Mouse (Mus musculus): Measurements from ENCODE around the gene C77080.

Gene C77080

DNA sequence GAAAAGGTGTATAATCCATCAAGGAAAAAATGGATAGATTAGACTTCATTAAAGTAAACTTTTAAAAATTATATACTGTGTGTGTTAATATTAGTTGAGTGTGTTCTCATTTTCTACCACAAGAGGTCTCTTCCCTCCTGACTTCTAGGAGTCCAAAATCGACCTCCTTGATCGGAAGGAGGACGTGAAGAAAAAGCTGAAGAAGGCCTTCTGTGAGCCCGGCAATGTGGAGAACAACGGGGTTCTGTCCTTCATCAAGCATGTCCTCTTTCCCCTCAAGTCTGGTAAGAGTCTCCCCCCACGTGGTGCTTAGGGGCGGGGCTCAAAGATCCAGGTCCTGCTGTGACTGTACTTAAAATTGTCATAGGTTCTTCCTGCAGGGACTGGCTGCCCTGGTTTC, 51.7 kb downstream of the C77080 start:
- DNase-seq: peak; percentile 41

DNA sequence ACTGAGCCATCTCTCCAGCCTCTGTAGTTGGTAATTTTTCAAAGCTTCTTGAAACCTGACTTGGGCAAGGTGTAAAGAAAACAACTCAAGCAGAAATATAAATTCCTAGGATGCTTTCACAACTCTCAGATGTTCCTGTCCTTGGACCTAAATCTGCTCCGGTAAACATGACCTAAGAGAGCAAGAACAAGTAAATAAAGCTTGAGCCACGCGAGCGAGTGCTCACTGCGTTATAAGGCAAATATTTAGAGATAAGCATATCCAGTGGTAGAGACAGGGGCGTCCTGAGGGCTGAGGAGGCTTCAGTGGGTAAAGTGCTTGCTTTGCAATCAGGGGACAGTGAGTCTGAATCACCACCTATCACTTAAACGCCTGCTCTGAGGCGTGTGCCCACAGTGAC, 54.4 kb downstream of the C77080 start:
- DNase-seq: no peak

DNA sequence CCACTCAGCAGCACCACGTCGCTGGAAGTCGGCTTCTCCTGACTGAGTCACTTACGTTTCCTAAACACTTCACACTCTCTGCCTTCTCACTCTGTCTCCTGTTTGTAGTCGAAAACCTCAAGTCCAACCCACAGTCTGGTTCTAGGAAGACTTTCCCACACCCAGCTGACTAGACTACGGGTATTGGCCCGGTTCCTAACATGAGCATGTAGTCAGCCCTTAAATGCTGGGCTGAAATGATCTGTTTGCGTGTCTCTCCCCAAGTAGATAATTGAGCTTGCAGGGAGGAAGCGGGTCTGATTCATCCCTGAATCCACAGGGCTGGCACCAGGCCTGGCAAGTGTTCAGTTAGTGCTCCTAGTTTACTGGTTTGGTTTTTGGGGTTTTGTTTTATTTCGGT, 56.5 kb downstream of the C77080 start:
- DNase-seq: peak; percentile 38

DNA sequence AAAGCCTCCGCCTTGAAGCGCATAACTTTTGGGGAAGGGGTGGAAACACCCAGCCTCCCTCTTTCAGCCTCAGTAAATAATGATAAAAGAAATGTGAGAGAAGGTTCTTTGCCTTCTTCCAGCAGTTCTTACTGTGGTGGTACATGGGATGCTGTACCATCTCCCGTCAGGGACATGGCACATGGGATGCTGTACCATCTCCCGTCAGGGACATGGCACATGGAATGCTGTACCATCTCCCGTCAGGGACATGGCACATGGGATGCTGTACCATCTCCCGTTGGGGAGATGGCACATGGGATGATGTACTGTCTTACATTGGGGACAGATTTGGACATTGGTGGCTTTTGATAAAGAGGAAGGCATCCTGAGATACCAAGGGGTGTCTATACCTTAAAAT, 63.7 kb downstream of the C77080 start:
- no peak for DNase-seq

DNA sequence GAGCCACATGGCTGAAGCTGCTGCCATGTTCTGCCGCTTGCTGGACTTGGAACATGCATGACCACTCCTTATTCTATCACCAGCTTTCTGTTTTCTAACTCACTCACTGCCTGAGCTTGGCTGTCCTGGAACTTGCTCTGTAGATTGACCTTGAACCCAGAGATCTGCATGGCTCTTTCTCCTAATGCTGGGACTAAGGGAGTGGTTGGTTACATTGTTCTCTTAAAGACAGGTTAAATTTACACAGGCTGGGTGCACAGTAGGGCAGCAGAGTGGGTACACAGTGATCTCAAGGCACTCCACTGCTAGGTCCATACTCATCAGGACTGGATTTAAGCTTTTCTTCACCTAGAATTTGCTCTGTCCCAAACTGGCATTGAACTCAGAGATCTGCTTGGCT, 66.9 kb downstream of the C77080 start:
- DNase-seq: no peak

DNA sequence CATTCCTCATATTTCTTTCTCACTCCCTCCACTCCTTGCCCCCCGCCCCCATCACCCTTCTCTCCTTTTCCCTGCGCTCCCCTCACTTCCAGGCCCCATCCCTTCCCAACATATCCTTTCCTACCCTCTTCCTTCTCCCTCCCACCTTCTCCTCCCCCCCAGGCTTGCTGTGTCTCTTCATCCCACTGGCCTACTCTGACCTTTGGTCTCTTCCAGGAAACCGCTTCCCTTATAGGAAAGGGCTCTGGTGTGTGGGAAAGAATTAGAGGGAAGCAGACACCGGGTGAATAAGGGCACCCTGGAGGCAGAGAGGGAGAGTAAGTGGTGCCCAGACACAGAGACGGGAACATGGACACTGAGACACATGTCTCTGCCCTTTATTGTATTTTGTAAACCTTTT, 69.5 kb downstream of the C77080 start:
- DNase-seq: no peak

DNA sequence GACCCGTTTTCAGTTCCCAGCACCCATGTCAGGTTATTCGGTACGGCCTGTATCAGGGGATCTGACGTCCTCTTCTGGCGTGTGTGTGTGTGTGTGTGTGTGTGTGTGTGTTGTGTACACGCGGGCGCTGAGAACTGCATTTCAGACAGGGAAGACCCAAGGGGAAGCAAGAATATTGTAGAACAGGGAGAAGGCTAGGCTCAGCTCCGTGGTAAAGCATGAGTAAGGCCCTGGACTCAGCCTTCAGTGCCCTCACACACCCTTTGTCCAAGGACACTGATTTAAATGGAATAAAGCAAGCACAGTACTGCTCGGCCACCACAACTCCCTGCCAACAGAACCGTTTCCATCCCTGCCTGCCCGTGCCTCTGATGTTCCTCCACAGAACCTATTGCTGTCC, 70.7 kb downstream of the C77080 start:
- DNase-seq: no peak

DNA sequence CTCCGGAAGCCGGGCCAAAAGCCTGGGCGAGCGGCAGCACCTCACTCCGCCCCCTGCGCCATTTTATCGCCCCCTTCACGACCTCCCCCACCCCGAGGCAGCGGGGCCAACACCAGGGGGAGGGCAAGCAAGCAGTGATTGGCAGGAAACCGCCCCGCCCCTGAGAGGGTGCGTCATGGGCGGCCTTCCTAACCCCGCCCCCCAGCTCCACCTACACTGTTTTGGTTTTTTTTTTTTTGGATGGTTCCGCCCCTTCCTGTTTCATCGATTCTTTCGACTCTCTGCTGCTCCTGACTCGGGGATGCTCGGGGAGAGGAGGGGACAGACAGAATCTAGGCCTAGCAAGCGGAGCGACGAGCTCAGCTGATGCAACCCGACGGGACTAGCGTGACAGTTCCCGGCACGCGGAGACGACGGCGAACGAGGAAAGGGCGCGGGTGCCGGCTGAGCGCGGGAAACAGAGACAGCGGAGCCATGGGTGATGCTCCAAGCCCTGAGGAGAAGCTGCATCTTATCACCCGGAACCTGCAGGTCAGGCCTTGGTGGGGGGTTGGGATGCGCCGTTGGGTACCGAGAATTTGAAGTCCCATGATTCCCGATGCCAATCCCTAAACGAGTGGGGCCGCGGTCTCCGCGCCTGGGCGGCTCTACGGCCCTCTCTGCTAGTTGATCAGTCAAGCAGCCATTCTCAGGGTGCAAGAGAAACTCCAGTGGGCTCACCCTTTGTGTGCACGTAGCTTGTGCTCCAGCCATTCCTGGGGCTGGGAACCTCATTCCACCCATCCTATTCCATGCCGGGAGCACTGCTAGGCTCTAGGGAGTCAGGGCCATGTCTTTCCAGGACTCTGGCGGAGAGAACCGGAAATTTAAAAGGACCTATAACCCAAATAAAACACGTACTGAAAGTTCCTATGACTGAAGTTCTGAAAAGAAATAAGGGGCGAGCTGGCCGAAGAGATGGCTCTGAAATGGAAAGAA, 71.4 kb downstream of the C77080 start, which contains the start of the genes S100pbp and Yars:
Gene S100pbp (minus strand): TSS at position 186 of the 978 bp plus-strand sequence.
Gene Yars (plus strand): TSS at position 219 of the 978 bp plus-strand sequence.
- peak; percentile 98 for DNase-seq

DNA sequence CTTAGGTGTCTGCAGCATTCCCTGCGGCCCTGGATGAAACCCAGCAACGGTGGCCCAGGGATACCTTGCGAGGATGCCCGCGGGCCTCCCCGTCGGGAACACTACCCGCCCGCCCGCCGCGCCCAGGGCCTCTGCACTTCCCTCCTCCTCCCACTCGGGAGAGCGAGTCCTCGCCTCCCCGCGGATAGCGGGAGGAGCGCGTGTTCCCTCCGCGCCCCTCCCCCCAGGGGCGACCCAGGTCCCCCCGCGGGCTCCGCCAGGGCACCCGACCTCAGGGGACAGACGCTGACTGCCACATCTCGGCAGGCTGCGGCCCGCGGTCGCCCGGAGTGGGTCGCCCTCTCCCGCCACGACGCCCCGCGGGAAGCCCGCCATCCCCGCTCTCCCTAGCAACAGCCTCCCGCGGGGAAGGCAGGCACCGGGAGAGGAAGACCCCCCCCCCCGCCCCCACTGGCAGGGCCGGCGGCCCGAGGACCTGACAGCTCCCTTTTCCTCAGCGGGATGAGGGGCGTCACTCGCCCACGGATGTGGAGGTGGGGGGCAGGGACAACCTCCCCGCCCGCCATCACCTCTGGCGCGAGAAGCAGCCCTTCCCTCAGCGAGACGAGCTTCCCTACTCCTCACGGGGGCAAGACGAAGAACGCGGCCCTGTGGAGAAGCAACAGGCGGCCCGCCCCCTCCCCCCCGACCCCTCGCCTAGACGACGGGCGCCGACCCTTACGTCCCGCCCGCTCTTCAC, 72.2 kb downstream of the C77080 start:
- peak; percentile 59 for DNase-seq

DNA sequence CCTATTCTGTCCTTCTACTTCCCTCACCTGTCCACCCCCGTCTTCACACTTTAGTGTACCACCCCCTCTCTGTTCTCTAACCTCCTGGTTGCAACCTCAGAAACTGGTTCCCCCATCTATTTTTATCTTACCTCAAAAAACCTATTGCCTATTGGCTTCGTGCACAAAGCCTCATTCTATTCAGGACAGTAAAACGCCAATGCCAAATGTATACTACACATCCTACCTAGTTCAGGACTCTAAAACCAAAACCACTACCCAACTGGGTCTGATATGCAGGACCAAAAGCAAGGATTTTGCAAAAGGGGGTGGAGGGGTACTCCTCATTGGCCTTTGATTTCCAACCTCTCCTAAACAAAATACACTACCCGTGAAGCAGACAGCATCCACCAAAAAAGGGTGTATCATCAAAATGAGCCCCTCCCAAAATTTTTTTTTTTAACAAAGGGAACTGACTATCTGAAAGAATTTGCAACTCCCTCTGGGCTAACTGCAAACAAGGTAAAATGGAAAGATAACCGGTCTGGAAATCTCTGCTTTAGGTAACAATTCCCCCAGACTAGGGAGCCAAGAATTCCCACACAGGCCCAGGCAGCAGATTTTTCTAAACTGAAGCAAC, 73.1 kb downstream of the C77080 start:
- no peak for DNase-seq

DNA sequence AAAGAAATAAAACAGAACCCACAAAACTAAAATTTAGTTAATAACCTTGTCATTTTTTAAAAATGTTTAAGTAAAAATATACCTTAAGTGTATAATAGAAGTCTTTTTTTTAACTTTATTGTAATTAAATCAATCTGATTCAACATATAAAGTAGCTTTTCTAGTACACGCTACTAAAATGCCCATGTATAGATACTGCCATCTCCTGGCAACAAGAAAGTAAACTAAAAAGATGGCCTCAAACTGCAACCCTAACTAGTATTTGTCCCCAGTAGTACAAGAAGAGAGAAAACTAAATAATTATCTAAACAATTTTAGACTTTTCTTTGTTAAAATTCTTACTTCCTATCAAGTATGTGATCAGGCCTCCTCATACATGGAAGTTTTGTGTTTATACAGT, 81.6 kb downstream of the C77080 start:
- DNase-seq: no peak

DNA sequence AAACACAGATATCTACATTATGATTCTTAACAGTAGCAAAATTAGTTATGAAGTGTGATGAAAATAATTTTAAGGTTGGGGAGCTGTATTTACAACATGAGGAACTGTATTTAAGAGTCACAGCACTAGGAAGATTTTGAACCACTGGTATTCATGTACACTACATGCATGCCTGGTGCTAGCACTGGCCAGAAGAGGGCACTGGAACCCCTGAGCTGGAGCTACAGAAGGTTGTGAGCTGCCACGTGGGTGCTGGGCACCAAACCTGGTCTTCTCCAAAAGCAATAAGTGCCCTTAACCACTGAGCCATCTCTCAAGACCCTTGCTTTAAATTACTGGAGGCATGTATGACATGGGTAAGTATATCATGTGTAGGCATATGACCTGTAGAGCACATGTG, 88.7 kb downstream of the C77080 start:
- DNase-seq: no peak

All from lung, postnatal 10 days (tissue).